Mouse (Mus musculus): ENCODE results near the gene Nelfb. TPM values are rescaled to one million over a fixed set of nuclear protein-coding genes. Genes with fewer than 3 reads are reported as not detected.

Nelfb gene
- polyA plus RNA-seq, 1 experiment from 2014 or later: 137 TPM

GRCm38 (mm10) chr2:25207593-25207992, 3.7 kb downstream of the Nelfb start:
- 89% methylated on average over 1 of the region's 1 CpGs for WGBS
- Histone ChIP-seq H3K27ac (no peak overlapping the region), H3K4me3 (no peak overlapping the region), H3K4me1 (peaks cover 18% of the 10 kb centered on the region), H3K9me3 (replicated peaks) (no peaks in the 10 kb centered on the region), H3K27me3 (ENCODE audit: low read depth, poor library complexity, severe bottlenecking) (no peaks in the 10 kb centered on the region), H3K36me3 (peaks cover 70% of the 10 kb centered on the region)
- DNase-seq (ENCODE audit: low spot score): no peak

- no peak overlapping the region for H3K4me3 ChIP-seq
- no peaks in the 10 kb centered on the region for H3K4me1 ChIP-seq
- H3K27ac ChIP-seq: no peak overlapping the region
- WGBS: 74% methylated on average over 4 of the region's 4 CpGs
- no peaks in the 10 kb centered on the region for H3K9me3 ChIP-seq (replicated peaks)
- peaks cover 99% of the 10 kb centered on the region for H3K36me3 ChIP-seq
- no peaks in the 10 kb centered on the region for H3K27me3 ChIP-seq (ENCODE audit: low read depth, poor library complexity, severe bottlenecking)
- no peak for DNase-seq (ENCODE audit: low spot score)
Measured at GRCm38 (mm10) chr2:25203631-25204214, 7.6 kb downstream of the Nelfb start.

- no peak overlapping the region for H3K27ac ChIP-seq
- peaks cover 79% of the 10 kb centered on the region for H3K36me3 ChIP-seq
- H3K9me3 ChIP-seq (replicated peaks): no peaks in the 10 kb centered on the region
Measured at GRCm38 (mm10) chr2:25200631-25201030, 10.7 kb downstream of the Nelfb start.

GRCm38 (mm10) chr2:25197946-25198345, 13.3 kb downstream of the Nelfb start:
- peaks cover 41% of the 10 kb centered on the region for H3K27me3 ChIP-seq (ENCODE audit: low read depth, poor library complexity, severe bottlenecking)
- H3K36me3 ChIP-seq: peaks cover 52% of the 10 kb centered on the region
- no peak overlapping the region for H3K4me3 ChIP-seq

More at GRCm38 (mm10) chr2:25200631-25201030, 10.7 kb downstream of the Nelfb start:
- WGBS: 93% methylated on average over 2 of the region's 2 CpGs
- DNase-seq (ENCODE audit: low spot score): no peak
- Histone ChIP-seq H3K4me3 (no peak overlapping the region), H3K27me3 (ENCODE audit: low read depth, poor library complexity, severe bottlenecking) (peaks cover 20% of the 10 kb centered on the region), H3K4me1 (peaks cover 24% of the 10 kb centered on the region)

GRCm38 (mm10) chr2:25197191-25197590, 14.1 kb downstream of the Nelfb start:
- H3K27ac ChIP-seq: no peak overlapping the region
- no peak overlapping the region for H3K4me3 ChIP-seq
- whole genome bisulfite sequencing: 33% methylated on average over 2 of the region's 2 CpGs
- H3K4me1 ChIP-seq: peaks cover 45% of the 10 kb centered on the region
- H3K36me3 ChIP-seq: peaks cover 44% of the 10 kb centered on the region
- H3K27me3 ChIP-seq (ENCODE audit: low read depth, poor library complexity, severe bottlenecking): peaks cover 41% of the 10 kb centered on the region
- no peak for DNase-seq (ENCODE audit: low spot score)
- no peaks in the 10 kb centered on the region for H3K9me3 ChIP-seq (replicated peaks)

More at GRCm38 (mm10) chr2:25197946-25198345, 13.3 kb downstream of the Nelfb start:
- DNase-seq (ENCODE audit: low spot score): no peak
- peaks cover 45% of the 10 kb centered on the region for H3K4me1 ChIP-seq
- no peaks in the 10 kb centered on the region for H3K9me3 ChIP-seq (replicated peaks)
- 0 out of 2 replicates have a peak overlapping the region, but pooled peaks have one; percentile 3 for H3K27ac ChIP-seq

- Histone ChIP-seq H3K4me1 (peaks cover 45% of the 10 kb centered on the region), H3K4me3 (peak within 1 kb of the TSS; percentile 40), H3K9me3 (replicated peaks) (no peaks in the 10 kb centered on the region), H3K27ac (peak within 1 kb of the TSS; percentile 47; the same call in 1 of the 2 replicates), H3K27me3 (ENCODE audit: low read depth, poor library complexity, severe bottlenecking) (peaks cover 41% of the 10 kb centered on the region), H3K36me3 (peaks cover 36% of the 10 kb centered on the region)
- 12% methylated on average over 8 of the region's 8 CpGs for WGBS
- peak; percentile 43 for DNase-seq (ENCODE audit: low spot score)
Measured at GRCm38 (mm10) chr2:25196172-25196954, 14.9 kb downstream of the Nelfb start, which contains the start of gene Tor4a. Gene Tor4a, minus strand, starts transcription at chr2:25196886.

- DNase-seq (ENCODE audit: low spot score): peak; percentile 41
- peaks cover 45% of the 10 kb centered on the region for H3K4me1 ChIP-seq
- 0 out of 2 replicates have a peak overlapping the region, but pooled peaks have one; percentile 47 for H3K27ac ChIP-seq
- H3K36me3 ChIP-seq: peaks cover 27% of the 10 kb centered on the region
- H3K4me3 ChIP-seq: peak overlapping the region; percentile 40
- H3K9me3 ChIP-seq (replicated peaks): no peaks in the 10 kb centered on the region
- 20% methylated on average over 55 of the region's 55 CpGs for WGBS
- peaks cover 41% of the 10 kb centered on the region for H3K27me3 ChIP-seq (ENCODE audit: low read depth, poor library complexity, severe bottlenecking)
Measured at GRCm38 (mm10) chr2:25195211-25196156, 15.8 kb downstream of the Nelfb start.

- no peak overlapping the region for H3K4me3 ChIP-seq
- 86% methylated on average over 17 of the region's 17 CpGs for WGBS
- peaks cover 41% of the 10 kb centered on the region for H3K27me3 ChIP-seq (ENCODE audit: low read depth, poor library complexity, severe bottlenecking)
- peak; percentile 27 for DNase-seq (ENCODE audit: low spot score)
- no peaks in the 10 kb centered on the region for H3K9me3 ChIP-seq (replicated peaks)
- H3K27ac ChIP-seq: no peak overlapping the region
- H3K4me1 ChIP-seq: peaks cover 45% of the 10 kb centered on the region
- peaks cover 19% of the 10 kb centered on the region for H3K36me3 ChIP-seq
Measured at GRCm38 (mm10) chr2:25194486-25195171, 16.7 kb downstream of the Nelfb start.

GRCm38 (mm10) chr2:25194006-25194405, 17.3 kb downstream of the Nelfb start:
- Histone ChIP-seq H3K4me3 (no peak overlapping the region), H3K4me1 (peaks cover 45% of the 10 kb centered on the region), H3K9me3 (replicated peaks) (no peaks in the 10 kb centered on the region), H3K27ac (no peak overlapping the region), H3K27me3 (ENCODE audit: low read depth, poor library complexity, severe bottlenecking) (peaks cover 41% of the 10 kb centered on the region), H3K36me3 (peaks cover 12% of the 10 kb centered on the region)
- 81% methylated on average over 5 of the region's 5 CpGs for WGBS
- peak; percentile 19 for DNase-seq (ENCODE audit: low spot score)

- Histone ChIP-seq H3K36me3 (peaks cover 6% of the 10 kb centered on the region), H3K4me3 (no peak overlapping the region), H3K27ac (no peak overlapping the region), H3K27me3 (ENCODE audit: low read depth, poor library complexity, severe bottlenecking) (peaks cover 41% of the 10 kb centered on the region), H3K4me1 (peaks cover 45% of the 10 kb centered on the region), H3K9me3 (replicated peaks) (no peaks in the 10 kb centered on the region)
- peak; percentile 88 for DNase-seq (ENCODE audit: low spot score)
- WGBS: 4% methylated on average over 6 of the region's 6 CpGs
Measured at GRCm38 (mm10) chr2:25193330-25193770, 17.9 kb downstream of the Nelfb start.

GRCm38 (mm10) chr2:25187841-25188240, 23.4 kb downstream of the Nelfb start:
- H3K4me3 ChIP-seq: no peak overlapping the region
- 85% methylated on average over 6 of the region's 6 CpGs for WGBS

GRCm38 (mm10) chr2:25186575-25186930, 24.7 kb downstream of the Nelfb start:
- H3K27me3 ChIP-seq (ENCODE audit: low read depth, poor library complexity, severe bottlenecking): peaks cover 58% of the 10 kb centered on the region
- 29% methylated on average over 5 of the region's 5 CpGs for WGBS
- H3K27ac ChIP-seq: 0 out of 2 replicates have a peak overlapping the region, but pooled peaks have one; percentile 89
- no peaks in the 10 kb centered on the region for H3K9me3 ChIP-seq (replicated peaks)
- peaks cover 28% of the 10 kb centered on the region for H3K4me1 ChIP-seq
- peak; percentile 31 for DNase-seq (ENCODE audit: low spot score)
- peak overlapping the region; percentile 60 for H3K4me3 ChIP-seq
- H3K36me3 ChIP-seq: no peaks in the 10 kb centered on the region

More at GRCm38 (mm10) chr2:25187841-25188240, 23.4 kb downstream of the Nelfb start:
- Histone ChIP-seq H3K9me3 (replicated peaks) (no peaks in the 10 kb centered on the region), H3K27ac (no peak overlapping the region), H3K4me1 (peaks cover 15% of the 10 kb centered on the region), H3K36me3 (no peaks in the 10 kb centered on the region), H3K27me3 (ENCODE audit: low read depth, poor library complexity, severe bottlenecking) (peaks cover 46% of the 10 kb centered on the region)
- DNase-seq (ENCODE audit: low spot score): no peak
